Mouse (Mus musculus) stomach, postnatal 0 days (tissue): ENCODE results near the gene Rnf26.

ENCODE experiments used
- CTCF ChIP-seq: IDR thresholded peaks from 2 replicates; pipeline ENCODE4 v1.5.1; 2016; ENCODE audit warnings: antibody characterized with exemption, low read depth, mild to moderate bottlenecking, moderate library complexity
- EP300 ChIP-seq: optimal IDR thresholded peaks from 2 replicates; pipeline ENCODE3; 2016; ENCODE audit warnings: antibody characterized with exemption

DNA sequence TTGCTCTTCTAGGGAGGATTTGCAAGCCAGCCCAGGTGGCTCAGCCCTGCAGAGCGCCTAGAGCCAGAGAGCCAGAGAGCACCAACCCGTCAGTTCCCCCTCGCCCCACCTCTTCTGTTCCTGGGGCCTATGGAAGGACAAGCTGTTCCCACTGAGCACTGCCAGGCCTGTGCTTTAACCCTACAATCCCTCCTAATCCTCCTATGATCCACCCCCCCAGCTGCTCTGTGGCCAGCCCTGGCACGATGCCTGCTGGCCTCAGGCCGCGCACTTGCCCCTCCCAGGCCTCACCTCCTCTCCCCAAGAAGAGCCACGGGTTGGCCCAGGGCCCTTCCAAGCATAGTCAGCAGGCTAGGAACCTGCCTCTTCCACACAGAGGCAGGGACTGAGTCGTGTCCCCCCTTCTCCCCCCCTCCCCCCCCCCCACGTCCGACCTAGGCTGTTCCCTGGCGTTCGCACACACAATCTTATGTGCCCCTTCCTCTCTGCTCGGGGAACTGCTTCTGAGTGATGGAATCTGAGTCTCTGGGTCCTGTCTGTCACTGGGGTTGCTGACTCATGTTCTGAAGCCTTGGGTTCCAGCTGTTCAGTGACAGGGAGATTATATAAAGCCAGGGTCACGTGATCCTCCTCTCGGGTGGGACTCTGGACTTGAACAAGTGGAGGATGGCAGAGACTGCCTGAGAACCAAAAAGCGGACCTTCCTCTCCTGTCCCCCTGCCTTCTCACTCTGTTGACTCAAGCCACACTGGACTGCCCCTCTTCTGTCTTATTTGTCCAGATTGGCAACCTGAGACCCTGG, 34.2 kb downstream of the Rnf26 start:
- TF ChIP-seq EP300 (no peak), CTCF (0 out of 2 replicates have a peak, but pooled peaks have one; percentile 18)
